Mouse (Mus musculus) spleen, postnatal 14 days (tissue): ENCODE results near the gene Prkag3.

Experiments
- DNase-seq, 2 experiments: peaks; one replicate each; pipeline ENCODE4 v3.0.0; 2021 to 2022; ENCODE audit warnings: low spot score in 2 of 2

The Prkag3 gene

GRCm38 (mm10) chr1:74713099-74713858 is 35.7 kb downstream of the Prkag3 start, which contains the start of gene Cyp27a1:
Gene Cyp27a1 (plus strand): TSS chr1:74713574.
- no peak for DNase-seq

- no peak for DNase-seq
Observed at GRCm38 (mm10) chr1:74712461-74713098, 36.4 kb downstream of the Prkag3 start.

- no peak for DNase-seq
Observed at GRCm38 (mm10) chr1:74712046-74712445, 37.0 kb downstream of the Prkag3 start.

- no peak for DNase-seq
Observed at GRCm38 (mm10) chr1:74709566-74709965, 39.5 kb downstream of the Prkag3 start.

GRCm38 (mm10) chr1:74705016-74705415 is 44.0 kb downstream of the Prkag3 start:
- DNase-seq: no peak

- no peak for DNase-seq
Observed at GRCm38 (mm10) chr1:74704156-74704555, 44.9 kb downstream of the Prkag3 start.

- no peak for DNase-seq
Observed at GRCm38 (mm10) chr1:74702142-74702553, 46.9 kb downstream of the Prkag3 start.

GRCm38 (mm10) chr1:74698791-74699190 is 50.2 kb downstream of the Prkag3 start:
- DNase-seq: no peak

- no peak for DNase-seq
Observed at GRCm38 (mm10) chr1:74698353-74698752, 50.7 kb downstream of the Prkag3 start.

GRCm38 (mm10) chr1:74697416-74697815 is 51.6 kb downstream of the Prkag3 start:
- DNase-seq: no peak

- no peak for DNase-seq
Observed at GRCm38 (mm10) chr1:74695836-74696235, 53.2 kb downstream of the Prkag3 start.

GRCm38 (mm10) chr1:74693891-74694583 is 55.0 kb downstream of the Prkag3 start:
- DNase-seq: no peak
